Mouse (Mus musculus) hindbrain, embryonic 15.5 days (tissue): Measurements from ENCODE around the gene Crat. TPM values are rescaled to one million over a fixed set of nuclear protein-coding genes. Genes with fewer than 3 reads are reported as not detected.

Source experiments
- ATAC-seq: fragments of 200-750 bp; cut with Nextera tagmentation; 2 replicates; pipeline ENCODE4 v1.8.0; 2017; ENCODE audit warnings: low read depth, moderate number of reproducible peaks, moderate TSS enrichment; ENCODE audit not compliant: low FRiP score
- H3K27ac ChIP-seq: fragments of 300-500 bp; sonication (generic); replicated peaks from 2 replicates; pipeline ENCODE4 v1.5.1; 2015; ENCODE audit warnings: mild to moderate bottlenecking, inconsistent platforms
- H3K27me3 ChIP-seq: fragments of 300-500 bp; sonication (generic); 2 replicates; pipeline ENCODE4 v1.6.1; 2015; ENCODE audit warnings: control low read depth, inconsistent platforms
- H3K36me3 ChIP-seq: fragments of 300-500 bp; sonication (generic); 2 replicates; pipeline ENCODE4 v1.6.1; 2015; ENCODE audit warnings: control low read depth, inconsistent platforms
- H3K4me1 ChIP-seq: fragments of 300-500 bp; sonication (generic); replicated peaks from 2 replicates; pipeline ENCODE4 v1.6.1; 2015; ENCODE audit warnings: control low read depth, inconsistent platforms
- H3K4me2 ChIP-seq: fragments of 300-500 bp; sonication (generic); 2 replicates; pipeline ENCODE4 v1.6.1; 2015; ENCODE audit warnings: moderate library complexity, mild to moderate bottlenecking, inconsistent platforms
- H3K4me3 ChIP-seq: fragments of 300-500 bp; sonication (generic); 2 replicates; pipeline ENCODE4 v1.5.1; 2015; ENCODE audit warnings: mild to moderate bottlenecking, inconsistent platforms
- H3K9ac ChIP-seq: fragments of 300-500 bp; sonication (generic); 2 replicates; pipeline ENCODE4 v1.6.1; 2015; ENCODE audit warnings: inconsistent platforms
- H3K9me3 ChIP-seq: fragments of 300-500 bp; sonication (generic); 2 replicates; pipeline ENCODE4 v1.6.1; 2016; ENCODE audit warnings: control low read depth, inconsistent platforms
- WGBS: fragments of 180-500 bp; shearing (Covaris S2); methylation state at CpG from one replicate; pipeline ENCODE4 v1.1.7; 2015; 5-methylcytosine and 5-hydroxymethylcytosine counted together
- polyA plus RNA-seq: library from polyadenylated mRNA; unstranded; fragments of >200 nt; fragmentation: Nextera tagmentation; extraction: Ambion mirVana; gene quantifications from 2 replicates; pipeline ENCODE4 v1.2.1, GENCODE M21; 2015

Crat gene
- polyA plus RNA-seq, 1 experiment from 2014 or later, result 29.5 TPM

DNA sequence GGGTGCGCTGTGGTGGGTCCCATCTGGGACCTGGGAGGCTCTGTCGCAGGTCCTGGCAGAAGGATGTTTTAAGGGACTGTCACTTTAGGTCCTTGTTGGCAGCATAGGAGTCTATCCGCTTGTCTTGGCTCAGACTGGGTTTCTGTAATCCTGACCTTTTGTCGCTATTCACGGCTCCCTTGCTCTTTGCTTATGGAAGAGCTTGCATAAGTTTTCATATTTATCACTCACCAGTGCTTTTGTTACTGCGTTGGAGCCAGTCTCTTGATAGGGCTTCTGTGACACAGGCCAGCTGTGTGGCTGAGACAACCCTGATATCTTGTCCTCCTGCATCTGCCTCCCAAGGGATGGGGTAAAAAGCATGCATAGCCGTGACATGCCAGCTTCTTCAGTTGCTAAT is 36.3 kb downstream of the Crat start:
- H3K4me1 ChIP-seq, result no peaks in the 10 kb centered on the region
- no peak overlapping the region for H3K4me2 ChIP-seq
- ATAC-seq, result no peak
- no peaks in the 10 kb centered on the region for H3K9me3 ChIP-seq
- no peak overlapping the region for H3K4me3 ChIP-seq
- no peak overlapping the region for H3K9ac ChIP-seq
- H3K27me3 ChIP-seq, result no peaks in the 10 kb centered on the region
- 91% methylated on average over 7 of the region's 7 CpGs for WGBS
- peaks cover 56% of the 10 kb centered on the region for H3K36me3 ChIP-seq
- no peak overlapping the region for H3K27ac ChIP-seq

DNA sequence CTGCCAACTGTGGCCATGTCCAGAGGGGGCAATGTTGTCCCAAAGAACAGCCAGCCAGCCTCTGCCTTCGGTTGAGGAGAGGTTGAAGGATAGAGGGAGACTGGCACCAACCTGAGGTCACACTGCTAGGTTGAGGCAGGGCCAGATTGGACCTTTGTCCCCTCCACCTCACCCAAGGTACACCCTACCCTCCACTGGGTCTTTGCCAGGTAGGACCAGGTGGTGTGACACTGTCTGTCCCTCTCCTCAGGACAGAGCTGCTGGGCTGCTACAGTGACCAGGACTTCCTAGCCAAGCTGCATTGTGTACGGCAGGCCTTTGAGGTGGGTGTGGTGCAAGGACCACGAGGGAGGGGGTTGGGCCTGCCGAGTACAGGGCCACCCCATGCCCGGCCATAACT is 37.9 kb downstream of the Crat start:
- ATAC-seq, result peak; percentile 23; the same call in 1 of the 2 replicates
- 89% methylated on average over 5 of the region's 5 CpGs for WGBS
- Histone ChIP-seq H3K4me1 (no peaks in the 10 kb centered on the region), H3K9me3 (no peaks in the 10 kb centered on the region), H3K27ac (no peak overlapping the region), H3K9ac (no peak overlapping the region), H3K36me3 (peaks cover 69% of the 10 kb centered on the region), H3K27me3 (no peaks in the 10 kb centered on the region), H3K4me2 (no peak overlapping the region), H3K4me3 (no peak overlapping the region)

DNA sequence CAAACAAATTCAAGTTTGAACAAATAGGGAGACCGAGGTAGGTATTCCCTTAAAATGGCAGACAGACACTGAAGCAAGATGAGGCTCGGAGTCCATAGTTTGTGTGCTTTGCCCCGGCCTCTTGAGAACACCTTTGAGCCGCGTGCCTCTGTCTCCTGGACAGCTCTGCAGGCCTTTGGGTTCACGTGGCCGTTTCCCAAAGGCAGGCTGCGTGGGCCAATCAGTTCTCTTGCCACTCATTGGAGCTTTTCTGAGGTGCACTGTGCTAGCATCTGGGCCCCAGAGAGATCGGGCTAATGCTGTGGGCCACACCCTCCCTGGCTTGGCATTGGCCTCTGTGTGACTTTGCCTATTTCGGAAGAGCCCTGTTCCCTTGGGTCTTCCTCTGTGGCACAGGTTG is 39.7 kb downstream of the Crat start:
- H3K4me2 ChIP-seq, result no peak overlapping the region
- 94% methylated on average over 10 of the region's 10 CpGs for WGBS
- no peaks in the 10 kb centered on the region for H3K27me3 ChIP-seq
- ATAC-seq, result no peak
- H3K9ac ChIP-seq, result no peak overlapping the region
- no peak overlapping the region for H3K4me3 ChIP-seq
- peaks cover 73% of the 10 kb centered on the region for H3K36me3 ChIP-seq
- H3K9me3 ChIP-seq, result no peaks in the 10 kb centered on the region
- no peak overlapping the region for H3K27ac ChIP-seq
- no peaks in the 10 kb centered on the region for H3K4me1 ChIP-seq

DNA sequence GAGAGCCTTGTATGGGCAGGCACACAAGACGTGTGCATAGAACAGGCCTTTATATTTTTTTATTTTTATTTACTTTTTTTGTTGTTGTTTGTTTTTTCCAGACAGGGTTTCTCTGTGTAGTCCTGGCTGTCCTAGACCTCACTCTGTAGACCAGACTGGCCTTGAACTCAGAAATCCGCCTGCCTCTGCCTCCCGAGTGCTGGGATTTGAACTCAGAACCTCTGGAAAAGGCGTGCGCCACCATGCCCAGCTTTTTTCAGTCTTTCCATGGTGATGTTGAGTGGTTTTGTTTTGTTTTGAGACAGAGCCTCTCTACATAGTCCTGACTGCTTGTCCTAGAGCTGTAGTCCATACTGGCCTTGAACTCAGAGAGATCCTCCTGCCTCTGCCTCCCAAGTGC is 42.9 kb downstream of the Crat start:
- WGBS, result 96% methylated on average over 5 of the region's 5 CpGs
- H3K4me2 ChIP-seq, result no peak overlapping the region
- H3K4me3 ChIP-seq, result no peak overlapping the region
- no peaks in the 10 kb centered on the region for H3K9me3 ChIP-seq
- peaks cover 84% of the 10 kb centered on the region for H3K36me3 ChIP-seq
- H3K4me1 ChIP-seq, result no peaks in the 10 kb centered on the region
- H3K27me3 ChIP-seq, result no peaks in the 10 kb centered on the region
- no peak overlapping the region for H3K9ac ChIP-seq
- no peak overlapping the region for H3K27ac ChIP-seq
- no peak for ATAC-seq

DNA sequence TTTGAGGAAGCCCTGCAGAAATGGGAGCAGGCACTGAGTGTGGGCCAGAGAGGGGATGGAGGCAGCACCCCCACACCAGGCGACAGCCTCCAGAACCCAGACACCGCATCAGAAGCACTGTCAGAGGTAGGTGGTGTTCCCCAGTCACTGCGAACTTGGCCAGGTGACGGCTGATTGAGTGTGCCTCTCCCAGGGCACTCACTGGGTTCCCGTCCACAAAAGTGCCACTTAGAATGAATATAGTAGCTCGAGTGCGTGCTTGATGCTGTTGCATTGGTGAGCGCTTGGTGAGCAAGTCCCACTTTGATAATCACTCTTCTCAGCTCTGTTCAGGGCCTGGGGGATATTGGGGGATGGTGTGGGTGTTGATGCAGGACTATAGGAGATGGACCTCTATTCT is 44.1 kb downstream of the Crat start:
- no peak overlapping the region for H3K27ac ChIP-seq
- ATAC-seq, result no peak
- peaks cover 84% of the 10 kb centered on the region for H3K36me3 ChIP-seq
- 98% methylated on average over 8 of the region's 8 CpGs for WGBS
- H3K9me3 ChIP-seq, result no peaks in the 10 kb centered on the region
- no peak overlapping the region for H3K4me2 ChIP-seq
- H3K27me3 ChIP-seq, result no peaks in the 10 kb centered on the region
- no peaks in the 10 kb centered on the region for H3K4me1 ChIP-seq
- H3K9ac ChIP-seq, result no peak overlapping the region
- no peak overlapping the region for H3K4me3 ChIP-seq

DNA sequence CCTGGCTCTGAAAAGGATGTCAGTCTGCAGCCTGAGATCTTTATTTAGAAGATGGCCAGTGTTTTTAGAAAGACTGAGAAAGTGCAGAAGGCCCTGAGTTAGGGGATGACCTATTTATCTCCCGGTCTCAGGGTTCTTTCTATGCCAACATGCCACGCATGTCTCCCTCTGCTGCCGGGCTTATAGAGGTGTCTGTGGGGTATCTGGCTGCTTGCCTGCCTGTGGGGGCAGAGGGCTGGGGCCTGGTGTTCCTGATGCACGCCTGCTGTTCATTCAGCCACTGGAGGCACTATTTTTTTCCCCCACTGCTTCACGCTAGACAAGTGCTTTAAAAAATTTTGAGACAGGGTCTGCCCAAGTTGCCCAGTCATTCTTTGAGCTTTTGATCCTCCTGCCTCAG is 49.4 kb downstream of the Crat start:
- H3K36me3 ChIP-seq, result peaks cover 41% of the 10 kb centered on the region
- no peak overlapping the region for H3K27ac ChIP-seq
- no peak overlapping the region for H3K4me2 ChIP-seq
- H3K4me1 ChIP-seq, result peaks cover 20% of the 10 kb centered on the region
- 60% methylated on average over 5 of the region's 5 CpGs for WGBS
- no peak overlapping the region for H3K4me3 ChIP-seq
- no peak overlapping the region for H3K9ac ChIP-seq
- no peaks in the 10 kb centered on the region for H3K9me3 ChIP-seq
- ATAC-seq, result no peak
- no peaks in the 10 kb centered on the region for H3K27me3 ChIP-seq

DNA sequence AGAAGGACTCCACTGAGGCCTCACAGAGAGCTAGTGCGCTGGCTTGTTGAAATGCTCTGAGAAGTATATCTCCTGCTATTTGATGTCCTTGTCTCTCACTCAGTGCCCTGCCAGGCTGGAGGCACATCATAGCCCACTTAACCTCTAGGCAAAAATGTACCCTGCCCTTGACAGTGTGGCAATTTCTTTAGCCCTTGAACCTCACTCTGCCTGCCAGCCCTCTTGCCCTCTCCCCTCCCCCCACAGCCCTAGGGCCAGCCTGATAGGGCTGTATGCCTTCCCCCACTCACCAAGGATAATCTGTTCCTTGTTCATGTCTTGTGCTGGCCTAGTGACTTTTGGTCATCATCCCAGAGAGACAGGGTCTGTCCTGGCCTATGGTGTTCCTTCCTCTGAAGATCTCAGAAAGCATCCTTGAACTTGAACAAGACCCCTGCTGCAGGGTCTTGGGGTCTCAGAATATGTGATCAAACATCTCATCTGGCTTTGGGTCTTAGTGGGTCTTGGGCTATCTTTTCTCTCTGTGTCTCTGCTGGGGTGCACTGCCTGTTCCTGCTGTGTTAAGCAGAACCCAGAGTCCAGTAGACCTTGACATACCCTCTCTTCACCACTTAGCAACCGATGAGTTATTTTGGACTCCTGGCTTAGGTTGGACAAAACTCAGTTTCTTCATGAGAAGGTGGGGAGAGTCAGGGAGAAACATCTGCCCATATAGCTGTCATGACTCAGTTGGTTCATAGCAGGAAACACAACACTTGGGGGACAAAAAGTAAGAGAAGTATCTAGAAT is 50.1 kb downstream of the Crat start:
- Histone ChIP-seq H3K36me3 (peaks cover 34% of the 10 kb centered on the region), H3K27ac (no peak overlapping the region), H3K4me3 (peak overlapping the region; percentile 72), H3K4me1 (peaks cover 20% of the 10 kb centered on the region), H3K9me3 (no peaks in the 10 kb centered on the region), H3K4me2 (peak overlapping the region; percentile 87), H3K9ac (peak overlapping the region; percentile 81; the same call in 1 of the 2 replicates), H3K27me3 (no peaks in the 10 kb centered on the region)
- ATAC-seq, result no peak
- WGBS, result 86% methylated on average over 2 of the region's 2 CpGs

DNA sequence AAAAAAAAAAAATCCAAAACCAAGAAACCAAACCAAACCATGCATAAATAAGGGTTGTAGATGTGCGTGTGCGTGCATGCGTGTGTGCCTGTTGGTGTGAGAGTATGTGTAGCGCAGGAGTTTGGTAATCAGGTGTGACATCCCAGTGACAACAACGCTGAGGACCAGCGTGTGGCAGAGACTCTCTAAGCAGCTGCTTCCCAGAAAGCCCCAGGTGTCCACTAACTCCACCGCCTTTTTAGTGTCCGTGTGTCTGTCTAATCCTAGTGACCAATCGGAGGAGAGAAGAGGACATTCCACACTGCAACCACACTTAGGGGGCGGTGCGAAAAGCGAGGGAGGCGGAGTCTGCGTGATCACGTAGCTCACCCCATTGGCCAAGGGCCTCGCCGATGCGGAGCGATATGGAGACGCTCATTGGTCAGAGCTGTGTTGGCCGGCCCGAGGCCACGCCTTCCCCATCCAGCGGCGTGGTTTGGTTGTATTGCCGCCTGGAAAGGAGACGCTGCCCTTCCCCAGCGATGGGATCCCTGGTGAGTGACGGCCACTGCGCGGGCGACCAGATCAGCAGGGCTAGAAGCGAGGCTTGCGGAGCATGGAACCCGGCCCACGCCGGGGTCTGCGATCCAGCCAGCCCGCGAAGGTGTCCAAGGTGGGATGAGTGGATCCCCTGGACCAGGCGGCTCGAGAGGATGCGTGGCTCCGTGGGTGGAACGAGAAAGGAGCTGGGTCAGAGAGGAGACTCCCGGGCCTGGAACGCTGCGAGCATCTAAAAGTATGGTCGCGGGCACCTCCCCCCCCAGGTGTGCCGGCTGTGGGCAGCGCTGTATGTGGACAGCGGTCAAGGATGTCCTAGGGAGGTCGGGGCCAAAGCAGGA is 51.6 kb downstream of the Crat start, which contains the start of gene Miga2:
Miga2 (plus strand) TSS at position 461 of the 878 bp plus-strand sequence.
- peaks cover 25% of the 10 kb centered on the region for H3K4me1 ChIP-seq
- H3K27ac ChIP-seq, result peak within 1 kb of the TSS; percentile 87
- WGBS, result under 1% methylated on average over 54 of the region's 54 CpGs
- peak within 1 kb of the TSS; percentile 87 for H3K4me2 ChIP-seq
- H3K27me3 ChIP-seq, result no peaks in the 10 kb centered on the region
- peaks cover 19% of the 10 kb centered on the region for H3K36me3 ChIP-seq
- H3K9ac ChIP-seq, result peak within 1 kb of the TSS; percentile 81
- ATAC-seq, result peak; percentile 99
- peak within 1 kb of the TSS; percentile 72 for H3K4me3 ChIP-seq
- H3K9me3 ChIP-seq, result no peaks in the 10 kb centered on the region

DNA sequence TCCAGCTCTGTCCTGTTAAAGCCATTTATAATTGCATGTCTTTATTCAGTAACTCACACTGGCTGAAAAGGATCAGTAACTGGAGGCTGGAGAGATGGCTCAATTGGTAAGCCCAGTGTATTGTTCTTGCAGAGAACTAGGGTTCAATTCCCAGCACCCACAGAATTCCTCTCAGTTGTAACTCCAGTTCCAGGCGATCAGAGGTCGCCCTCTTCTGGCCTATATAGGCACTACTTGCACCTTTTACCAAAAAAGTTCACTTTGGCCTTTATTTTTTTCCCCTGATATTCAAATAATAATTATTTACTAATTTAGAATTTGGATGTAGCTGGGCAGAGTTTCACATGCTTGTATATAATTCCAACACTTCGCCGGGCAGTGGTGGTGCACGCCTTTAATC is 52.7 kb downstream of the Crat start:
- no peak for ATAC-seq
- H3K4me1 ChIP-seq, result peaks cover 33% of the 10 kb centered on the region
- 80% methylated on average over 5 of the region's 5 CpGs for WGBS
- H3K27me3 ChIP-seq, result no peaks in the 10 kb centered on the region
- no peaks in the 10 kb centered on the region for H3K9me3 ChIP-seq
- peaks cover 8% of the 10 kb centered on the region for H3K36me3 ChIP-seq
- no peak overlapping the region for H3K9ac ChIP-seq
- no peak overlapping the region for H3K4me3 ChIP-seq
- H3K4me2 ChIP-seq, result no peak overlapping the region
- H3K27ac ChIP-seq, result no peak overlapping the region

DNA sequence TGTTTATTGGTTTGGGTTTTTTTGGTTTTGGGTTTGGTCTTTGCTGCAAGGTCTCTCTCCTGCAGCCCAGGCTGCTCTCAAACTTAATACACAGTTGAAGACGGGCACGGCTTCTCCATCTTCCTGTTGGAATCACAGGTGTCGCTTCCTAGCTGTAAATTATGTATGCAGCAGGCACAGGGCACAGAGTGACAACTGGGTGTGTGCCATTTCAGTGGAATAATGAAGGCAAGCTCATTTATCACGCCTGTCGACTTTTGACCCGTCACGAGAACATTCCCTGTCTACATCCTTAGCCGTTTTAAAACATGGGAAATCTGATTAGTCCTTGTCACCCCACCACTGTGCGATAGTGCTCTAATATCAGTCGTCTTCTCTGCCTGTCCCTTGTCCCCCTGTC is 55.0 kb downstream of the Crat start:
- H3K27ac ChIP-seq, result no peak overlapping the region
- H3K4me3 ChIP-seq, result no peak overlapping the region
- no peaks in the 10 kb centered on the region for H3K36me3 ChIP-seq
- WGBS, result 56% methylated on average over 10 of the region's 10 CpGs
- H3K4me2 ChIP-seq, result no peak overlapping the region
- no peak for ATAC-seq
- peaks cover 51% of the 10 kb centered on the region for H3K4me1 ChIP-seq
- H3K9me3 ChIP-seq, result no peaks in the 10 kb centered on the region
- no peak overlapping the region for H3K9ac ChIP-seq
- H3K27me3 ChIP-seq, result no peaks in the 10 kb centered on the region

DNA sequence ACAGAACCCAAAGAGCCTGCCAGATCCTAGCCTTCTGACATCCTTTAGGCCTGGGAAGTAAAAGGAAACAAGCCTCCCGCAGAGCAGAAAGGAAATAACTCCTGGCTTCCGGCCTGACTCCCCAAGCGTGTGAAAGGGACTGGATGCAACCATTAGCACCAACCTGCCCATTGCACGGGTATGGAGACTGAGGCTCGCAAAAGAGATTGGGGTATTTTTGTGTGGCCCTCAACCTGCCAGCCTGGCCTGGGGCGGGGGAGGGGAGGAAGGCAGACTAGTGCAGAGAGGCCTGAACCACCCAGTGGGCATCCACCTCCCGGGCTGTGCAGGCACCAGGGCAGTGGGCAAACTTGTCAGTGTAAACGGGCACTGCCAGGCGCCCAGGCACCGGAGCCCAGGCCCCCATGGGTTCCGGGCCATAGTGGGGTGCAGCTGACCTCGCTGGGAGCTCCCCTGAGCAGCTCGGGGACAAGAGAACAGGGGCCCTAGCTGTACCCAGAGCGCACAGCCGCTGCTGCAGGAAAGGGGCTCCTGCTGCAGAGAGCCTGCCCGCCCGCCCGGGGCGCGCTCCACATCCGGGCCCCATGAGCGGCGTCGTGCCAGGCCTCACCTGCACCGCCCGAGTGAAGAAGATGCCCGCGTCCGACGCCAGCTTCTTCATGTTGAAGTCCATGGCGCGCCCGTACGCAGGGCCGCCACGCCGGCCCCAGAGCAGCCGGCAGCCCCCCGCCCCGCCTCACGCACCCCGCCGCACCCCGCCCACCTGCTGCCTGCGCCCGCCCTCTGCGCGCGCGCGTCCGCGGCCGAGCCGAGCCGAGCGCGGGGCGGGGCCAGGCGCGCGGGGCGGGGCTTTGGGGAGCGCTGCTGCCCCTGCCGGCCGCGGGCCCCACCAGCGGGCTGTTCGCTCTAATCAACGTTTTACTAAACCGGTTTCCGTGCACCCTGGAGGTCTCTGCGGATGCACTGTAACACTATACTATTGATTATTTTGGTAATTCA is 56.8 kb downstream of the Crat start, which contains the start of gene Sh3glb2:
Sh3glb2 (minus strand) TSS at position 805 of the 999 bp plus-strand sequence.
- peak; percentile 81 for ATAC-seq
- Histone ChIP-seq H3K36me3 (no peaks in the 10 kb centered on the region), H3K27ac (peak within 1 kb of the TSS; percentile 84), H3K4me2 (peak within 1 kb of the TSS; percentile 92), H3K9ac (peak within 1 kb of the TSS; percentile 81), H3K4me1 (peaks cover 48% of the 10 kb centered on the region), H3K9me3 (no peaks in the 10 kb centered on the region), H3K27me3 (no peaks in the 10 kb centered on the region), H3K4me3 (peak within 1 kb of the TSS; percentile 76)
- WGBS, result 3% methylated on average over 56 of the region's 73 CpGs
